Mouse (Mus musculus) embryonic facial prominence, embryonic 13.5 days (tissue): ENCODE data around the gene Gm9903. TPM values are rescaled to one million over a fixed set of nuclear protein-coding genes. Genes with fewer than 3 reads are reported as not detected.

Source experiments
- ATAC-seq: fragments of 200-750 bp; cut with Nextera tagmentation; 2 replicates; pipeline ENCODE4 v1.8.0; 2017; ENCODE audit warnings: low read depth; ENCODE audit not compliant: insufficient number of reproducible peaks, insufficient read depth, low FRiP score, low TSS enrichment
- H3K27ac ChIP-seq: fragments of 300-500 bp; sonication (generic); 2 replicates; pipeline ENCODE4 v1.5.1; 2015; ENCODE audit warnings: moderate library complexity, mild to moderate bottlenecking, inconsistent platforms
- H3K27me3 ChIP-seq: fragments of 300-500 bp; sonication (generic); 2 replicates; pipeline ENCODE4 v1.6.1; 2015; ENCODE audit warnings: mild to moderate bottlenecking, inconsistent platforms
- H3K36me3 ChIP-seq: fragments of 300-500 bp; sonication (generic); 2 replicates; pipeline ENCODE4 v1.6.1; 2015; ENCODE audit warnings: mild to moderate bottlenecking, inconsistent platforms
- H3K4me1 ChIP-seq: fragments of 300-500 bp; sonication (generic); 2 replicates; pipeline ENCODE4 v1.6.1; 2015; ENCODE audit warnings: inconsistent platforms
- H3K4me2 ChIP-seq: fragments of 300-500 bp; sonication (generic); 2 replicates; pipeline ENCODE4 v1.6.1; 2015; ENCODE audit warnings: moderate library complexity, mild to moderate bottlenecking, inconsistent platforms
- H3K4me3 ChIP-seq: fragments of 300-500 bp; sonication (generic); 2 replicates; pipeline ENCODE4 v1.5.1; 2015; ENCODE audit warnings: mild to moderate bottlenecking, inconsistent platforms
- H3K9ac ChIP-seq: fragments of 300-500 bp; sonication (generic); 2 replicates; pipeline ENCODE4 v1.6.1; 2015; ENCODE audit warnings: mild to moderate bottlenecking, inconsistent platforms
- H3K9me3 ChIP-seq: fragments of 300-500 bp; sonication (generic); 2 replicates; pipeline ENCODE4 v1.6.1; 2016; ENCODE audit warnings: inconsistent platforms
- WGBS: fragments of 180-500 bp; shearing (Covaris S2); methylation state at CpG from one replicate; pipeline ENCODE4 v1.1.7; 2015; ENCODE audit warnings: mixed read lengths; 5-methylcytosine and 5-hydroxymethylcytosine counted together
- polyA plus RNA-seq: library from polyadenylated mRNA; unstranded; fragments of >200 nt; fragmentation: Nextera tagmentation; extraction: Ambion mirVana; gene quantifications from 2 replicates; pipeline ENCODE4 v1.2.1, GENCODE M21; 2015

Gm9903 gene
- polyA plus RNA-seq, 1 experiment from 2014 or later = 0.38 TPM

DNA sequence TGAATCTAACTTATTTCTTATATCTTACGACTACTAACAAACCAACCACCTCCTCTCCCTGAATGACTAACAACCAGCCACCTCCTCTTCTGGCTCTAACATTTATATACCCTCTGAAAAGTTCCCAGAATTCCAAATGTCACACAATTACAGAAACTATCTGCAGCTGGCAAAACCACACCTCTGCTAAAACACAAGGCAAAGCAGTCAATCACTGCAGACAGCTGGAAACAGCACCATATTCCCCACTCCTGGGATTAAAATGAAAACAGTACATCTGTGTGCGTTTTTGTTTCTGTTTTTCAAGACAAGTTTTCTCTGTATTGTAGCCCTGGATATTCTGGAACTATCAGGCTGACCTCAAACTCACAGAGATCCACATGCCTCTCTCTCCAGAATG is 7.1 kb upstream of the Gm9903 start:
- no peaks in the 10 kb centered on the region for H3K27me3 ChIP-seq
- WGBS = 75% methylated on average over 2 of the region's 2 CpGs
- H3K4me2 ChIP-seq = no peak overlapping the region
- H3K9me3 ChIP-seq = no peaks in the 10 kb centered on the region
- H3K9ac ChIP-seq = no peak overlapping the region
- ATAC-seq = no peak
- peaks cover 5% of the 10 kb centered on the region; the same call in 1 of the 2 replicates for H3K36me3 ChIP-seq
- peaks cover 9% of the 10 kb centered on the region for H3K4me1 ChIP-seq
- no peak overlapping the region for H3K27ac ChIP-seq
- no peak overlapping the region for H3K4me3 ChIP-seq

DNA sequence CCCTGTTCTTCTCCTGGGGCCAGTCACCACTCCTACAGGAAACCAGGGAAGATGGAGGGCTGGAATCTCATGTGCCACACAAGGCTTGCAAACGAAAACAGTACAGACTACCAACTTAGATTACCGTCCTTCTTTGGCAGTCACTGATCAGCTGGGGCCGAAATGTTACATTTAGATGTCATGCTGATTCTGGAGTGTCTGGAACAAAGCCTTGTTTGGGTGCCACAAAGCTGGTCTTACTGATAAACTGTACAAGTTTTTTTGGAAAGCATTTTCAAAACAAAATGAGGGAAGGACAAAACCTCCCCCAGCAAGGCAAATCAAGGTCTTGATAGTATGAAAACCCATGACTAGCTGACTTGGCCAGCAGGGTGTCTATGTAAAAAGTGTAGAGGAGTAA is 6.0 kb upstream of the Gm9903 start:
- 65% methylated on average over 3 of the region's 3 CpGs for WGBS
- peaks cover 16% of the 10 kb centered on the region for H3K4me1 ChIP-seq
- H3K4me2 ChIP-seq = no peak overlapping the region
- H3K9me3 ChIP-seq = no peaks in the 10 kb centered on the region
- peaks cover 5% of the 10 kb centered on the region; the same call in 1 of the 2 replicates for H3K36me3 ChIP-seq
- no peak overlapping the region for H3K9ac ChIP-seq
- no peak overlapping the region for H3K4me3 ChIP-seq
- H3K27me3 ChIP-seq = no peaks in the 10 kb centered on the region
- no peak for ATAC-seq
- no peak overlapping the region for H3K27ac ChIP-seq

DNA sequence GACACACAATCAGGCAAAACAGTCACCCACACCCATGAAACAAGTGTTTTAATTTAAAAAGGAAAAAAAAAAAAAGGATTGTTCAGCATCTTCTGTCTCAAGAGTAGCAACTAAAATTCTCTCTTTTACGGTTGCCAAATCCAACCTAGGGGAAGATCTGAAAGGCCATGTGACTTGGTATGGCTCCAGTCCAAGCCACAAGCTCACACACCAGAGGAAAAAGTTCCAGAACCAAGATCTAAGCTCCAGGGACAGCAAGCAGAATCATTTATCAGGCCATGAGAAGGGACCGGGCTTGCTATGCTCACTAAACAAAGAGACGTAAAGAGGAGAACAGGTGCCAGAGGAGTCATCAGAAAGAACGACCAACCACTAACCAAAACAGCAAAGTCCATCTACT is 1.8 kb upstream of the Gm9903 start:
- Histone ChIP-seq H3K4me1 (peaks cover 23% of the 10 kb centered on the region), H3K36me3 (peaks cover 5% of the 10 kb centered on the region; the same call in 1 of the 2 replicates), H3K9me3 (no peaks in the 10 kb centered on the region), H3K4me2 (peak overlapping the region; percentile 81), H3K27ac (no peak overlapping the region), H3K27me3 (no peaks in the 10 kb centered on the region), H3K4me3 (peak overlapping the region; percentile 66), H3K9ac (peak overlapping the region; percentile 44)
- ATAC-seq = no peak
- WGBS = 39% methylated on average over 4 of the region's 4 CpGs

DNA sequence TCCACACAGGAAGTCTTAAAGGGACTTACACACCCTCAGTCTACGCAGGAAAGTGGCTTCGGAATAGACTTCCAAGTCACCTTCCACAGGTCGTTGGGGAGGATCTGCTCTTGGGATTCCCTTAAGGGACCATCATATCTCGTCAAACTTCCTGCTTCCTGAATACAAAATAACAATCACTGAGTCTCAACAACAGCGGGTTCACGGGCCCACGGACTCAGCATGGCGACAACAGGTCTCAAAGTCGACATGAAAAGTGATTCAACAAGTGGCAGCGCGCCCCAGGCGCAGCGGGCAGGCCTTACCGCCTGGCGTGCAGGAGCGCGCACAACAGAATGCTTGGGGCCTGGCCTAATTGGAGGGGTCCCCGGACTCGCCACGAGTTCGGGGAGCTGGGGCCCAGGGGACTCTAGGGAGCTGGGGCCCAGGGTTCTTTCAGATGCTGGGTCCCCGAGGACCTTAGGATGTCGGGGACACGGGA is 865 bp upstream of the Gm9903 start:
- peak overlapping the region; percentile 66 for H3K4me3 ChIP-seq
- H3K27ac ChIP-seq = peak overlapping the region; percentile 94
- H3K4me1 ChIP-seq = peaks cover 18% of the 10 kb centered on the region
- H3K9ac ChIP-seq = peak overlapping the region; percentile 88
- no peaks in the 10 kb centered on the region; the same call in 1 of the 2 replicates for H3K36me3 ChIP-seq
- no peaks in the 10 kb centered on the region for H3K9me3 ChIP-seq
- under 1% methylated on average over 24 of the region's 24 CpGs for WGBS
- H3K27me3 ChIP-seq = no peaks in the 10 kb centered on the region
- H3K4me2 ChIP-seq = peak overlapping the region; percentile 81
- ATAC-seq = no peak

DNA sequence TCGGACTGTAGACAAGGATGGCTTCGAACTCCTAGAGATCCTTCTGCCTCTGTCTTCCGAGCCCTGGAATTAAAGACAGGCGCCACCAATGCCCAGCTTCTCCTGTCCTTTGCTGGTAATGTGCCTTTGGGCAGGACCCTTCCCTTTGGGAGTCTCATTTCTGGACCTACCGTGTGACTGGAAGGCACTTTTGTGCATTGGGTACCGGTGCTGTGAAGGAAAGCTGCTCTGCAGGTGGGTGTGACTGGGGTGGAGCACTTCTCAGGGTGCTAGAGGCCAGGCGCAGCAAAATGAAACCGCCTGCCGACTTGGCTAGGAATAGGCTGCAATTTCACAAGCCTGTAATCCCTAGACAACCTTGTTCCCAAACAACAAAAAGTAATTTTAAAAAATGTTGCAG is 336 bp downstream of the Gm9903 start:
- peak overlapping the region; percentile 65 for H3K9ac ChIP-seq
- peak overlapping the region; percentile 67 for H3K4me2 ChIP-seq
- WGBS = 6% methylated on average over 9 of the region's 9 CpGs
- H3K27me3 ChIP-seq = no peaks in the 10 kb centered on the region
- peak overlapping the region; percentile 66 for H3K4me3 ChIP-seq
- H3K9me3 ChIP-seq = no peaks in the 10 kb centered on the region
- H3K27ac ChIP-seq = peak overlapping the region; percentile 61
- H3K4me1 ChIP-seq = peaks cover 18% of the 10 kb centered on the region
- ATAC-seq = 0 out of 2 replicates have a peak, but pooled peaks have one; percentile 2
- peaks cover 7% of the 10 kb centered on the region; the same call in 1 of the 2 replicates for H3K36me3 ChIP-seq

DNA sequence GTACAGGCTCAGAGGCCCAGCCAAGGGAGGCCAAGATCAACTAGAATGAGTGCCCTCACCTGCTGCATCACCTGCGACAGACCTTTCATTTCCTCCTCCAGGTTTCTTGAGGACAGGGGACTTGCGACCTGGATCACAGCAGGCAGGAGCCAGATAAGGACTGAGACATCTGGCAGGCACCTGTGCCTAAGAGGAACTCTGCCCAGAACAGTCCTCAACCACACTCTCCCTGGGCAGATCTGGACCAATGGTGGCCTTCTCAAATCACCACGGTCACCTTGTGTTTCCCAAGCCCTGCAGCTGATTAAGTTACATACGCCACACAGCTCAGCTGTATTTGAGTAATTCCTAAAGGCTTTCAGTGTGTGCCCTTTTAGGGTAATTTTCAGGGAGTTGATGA is 890 bp downstream of the Gm9903 start:
- peak overlapping the region; percentile 65 for H3K9ac ChIP-seq
- no peak for ATAC-seq
- H3K27me3 ChIP-seq = no peaks in the 10 kb centered on the region
- H3K27ac ChIP-seq = peak overlapping the region; percentile 61; the same call in 1 of the 2 replicates
- peak overlapping the region; percentile 67 for H3K4me2 ChIP-seq
- H3K9me3 ChIP-seq = no peaks in the 10 kb centered on the region
- H3K36me3 ChIP-seq = peaks cover 9% of the 10 kb centered on the region; the same call in 1 of the 2 replicates
- 53% methylated on average over 4 of the region's 4 CpGs for WGBS
- H3K4me1 ChIP-seq = peaks cover 18% of the 10 kb centered on the region
- peak overlapping the region; percentile 66 for H3K4me3 ChIP-seq

DNA sequence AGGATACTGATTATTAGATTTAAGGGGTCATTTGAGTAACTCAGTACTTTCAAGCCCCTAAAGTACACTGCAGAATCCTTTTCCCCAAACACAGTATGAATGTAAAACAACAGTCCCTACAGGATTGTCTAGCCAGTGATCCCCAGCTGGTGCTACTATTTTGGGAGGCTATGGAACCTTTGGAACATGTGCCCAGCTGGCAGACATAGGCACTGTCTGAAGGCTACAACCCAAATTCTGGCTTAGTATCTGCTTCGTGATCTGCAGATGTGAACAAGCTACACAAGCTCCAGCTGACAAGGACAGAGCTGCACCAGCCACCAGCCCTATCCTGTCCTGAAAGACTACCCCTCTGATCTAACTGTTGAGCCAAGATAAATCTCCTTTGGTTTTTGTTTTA is 2.8 kb downstream of the Gm9903 start:
- Histone ChIP-seq H3K27ac (no peak overlapping the region), H3K9me3 (no peaks in the 10 kb centered on the region), H3K4me3 (no peak overlapping the region), H3K9ac (no peak overlapping the region), H3K4me1 (peaks cover 16% of the 10 kb centered on the region), H3K27me3 (no peaks in the 10 kb centered on the region), H3K4me2 (no peak overlapping the region), H3K36me3 (peaks cover 22% of the 10 kb centered on the region)
- ATAC-seq = no peak
- WGBS = 88% methylated on average over 1 of the region's 1 CpGs

DNA sequence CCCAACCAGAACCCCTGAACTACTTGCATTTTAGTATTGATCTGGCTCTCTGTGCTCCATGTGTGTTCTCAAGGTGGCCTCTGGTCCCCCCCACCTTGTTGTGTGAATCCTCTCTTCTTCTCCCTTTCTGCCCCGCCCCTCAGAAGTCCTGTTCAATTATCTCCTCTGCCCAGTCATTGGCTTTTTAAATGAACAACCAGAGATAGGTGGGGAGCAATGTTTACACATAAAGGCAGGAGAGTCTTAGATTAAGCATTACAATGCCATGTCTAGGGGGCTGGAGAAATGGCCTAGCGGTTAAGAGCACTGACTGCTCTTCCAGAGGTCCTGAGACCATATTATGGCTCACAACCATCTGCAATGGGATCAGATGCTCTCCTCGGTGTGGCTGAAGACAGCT is 5.6 kb downstream of the Gm9903 start:
- no peak for ATAC-seq
- no peak overlapping the region for H3K9ac ChIP-seq
- no peak overlapping the region for H3K27ac ChIP-seq
- H3K36me3 ChIP-seq = peaks cover 45% of the 10 kb centered on the region
- no peaks in the 10 kb centered on the region for H3K27me3 ChIP-seq
- peaks cover 4% of the 10 kb centered on the region for H3K4me1 ChIP-seq
- no peaks in the 10 kb centered on the region for H3K9me3 ChIP-seq
- H3K4me2 ChIP-seq = no peak overlapping the region
- 90% methylated on average over 3 of the region's 3 CpGs for WGBS
- H3K4me3 ChIP-seq = no peak overlapping the region

DNA sequence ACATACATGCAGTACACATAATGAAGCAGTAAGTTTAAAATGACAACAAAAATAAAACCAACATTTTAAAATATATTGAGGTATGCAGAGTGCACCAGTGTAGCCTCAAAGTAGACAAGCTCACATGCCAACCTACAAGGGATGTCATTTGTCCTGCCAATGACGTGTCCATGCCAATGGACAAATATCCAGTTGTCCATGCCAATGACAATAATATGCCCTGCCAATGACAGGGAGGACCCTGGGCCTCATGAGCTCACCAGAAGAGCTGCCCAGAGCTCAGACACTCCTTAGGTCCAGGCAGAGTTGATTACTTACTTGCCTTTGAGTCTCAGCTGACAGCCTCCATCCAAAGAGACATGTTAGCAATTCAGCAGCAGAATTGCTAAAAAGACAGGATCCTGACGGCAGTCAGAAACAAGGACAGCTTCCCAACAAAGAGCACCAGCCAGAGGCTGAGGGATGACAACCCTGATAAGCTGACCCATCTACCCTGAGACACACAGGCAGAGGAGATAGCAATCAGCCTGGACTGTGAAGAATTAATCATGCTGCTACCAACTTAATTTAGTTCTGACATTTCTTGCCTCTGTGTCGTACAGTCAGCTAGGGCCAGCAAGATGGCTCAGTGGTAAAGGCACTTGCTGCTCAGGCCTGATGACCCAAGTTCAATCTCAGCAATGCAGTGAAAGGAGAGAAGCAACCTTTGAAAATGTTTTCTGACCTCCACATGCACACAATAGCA is 8.1 kb downstream of the Gm9903 start:
- H3K27ac ChIP-seq = no peak overlapping the region
- H3K4me1 ChIP-seq = no peaks in the 10 kb centered on the region
- H3K9me3 ChIP-seq = no peaks in the 10 kb centered on the region
- no peak overlapping the region for H3K9ac ChIP-seq
- no peak overlapping the region for H3K4me3 ChIP-seq
- H3K36me3 ChIP-seq = peaks cover 66% of the 10 kb centered on the region
- no peak overlapping the region for H3K4me2 ChIP-seq
- 79% methylated on average over 3 of the region's 3 CpGs for WGBS
- ATAC-seq = no peak
- no peaks in the 10 kb centered on the region for H3K27me3 ChIP-seq

DNA sequence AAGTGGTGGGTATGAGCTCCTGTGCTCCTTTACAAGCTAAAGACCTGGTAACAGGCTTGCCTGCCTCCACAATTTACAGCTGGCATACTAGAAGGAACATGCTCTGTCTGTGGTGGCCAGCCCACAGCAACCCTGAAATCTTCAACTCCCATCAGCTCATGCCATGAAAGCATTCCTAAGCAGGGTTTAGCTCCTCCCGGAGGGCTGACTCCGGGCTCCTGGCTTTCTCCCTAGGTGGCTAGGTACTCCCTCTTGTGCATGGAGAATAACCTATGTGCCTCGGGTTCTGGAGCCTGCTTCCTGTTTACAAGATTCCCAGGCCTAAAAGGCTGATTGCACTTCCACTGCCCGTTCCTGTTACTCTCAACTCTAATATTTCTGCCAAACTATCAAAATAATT is 9.1 kb downstream of the Gm9903 start:
- H3K27me3 ChIP-seq = no peaks in the 10 kb centered on the region
- H3K9ac ChIP-seq = peak overlapping the region; percentile 49; the same call in 1 of the 2 replicates
- H3K4me2 ChIP-seq = no peak overlapping the region
- no peak overlapping the region for H3K27ac ChIP-seq
- H3K36me3 ChIP-seq = peaks cover 77% of the 10 kb centered on the region
- H3K4me3 ChIP-seq = no peak overlapping the region
- ATAC-seq = no peak
- no peaks in the 10 kb centered on the region for H3K9me3 ChIP-seq
- WGBS = 64% methylated on average over 4 of the region's 4 CpGs
- no peaks in the 10 kb centered on the region for H3K4me1 ChIP-seq

DNA sequence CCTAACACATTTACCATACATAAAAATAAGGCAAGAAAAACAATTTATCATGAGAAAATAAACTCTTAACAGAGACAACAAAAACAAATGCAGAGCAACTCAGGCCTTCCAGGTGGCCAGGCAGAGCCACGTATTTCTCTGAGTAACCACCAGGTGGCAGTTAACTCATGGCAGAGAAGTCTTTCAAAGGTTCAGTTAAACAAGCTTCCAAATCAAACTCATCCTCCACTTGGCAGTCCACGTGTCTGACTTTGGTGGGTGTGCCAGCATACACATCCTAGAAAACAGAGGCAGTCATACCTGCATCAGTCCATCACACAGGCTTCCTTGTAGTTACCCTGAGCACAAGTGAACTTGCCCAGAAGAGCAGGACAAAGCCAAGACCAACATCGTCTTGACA is 10.9 kb downstream of the Gm9903 start:
- Histone ChIP-seq H3K36me3 (peaks cover 82% of the 10 kb centered on the region), H3K27ac (no peak overlapping the region), H3K4me3 (no peak overlapping the region), H3K27me3 (no peaks in the 10 kb centered on the region), H3K4me2 (no peak overlapping the region), H3K4me1 (no peaks in the 10 kb centered on the region), H3K9me3 (no peaks in the 10 kb centered on the region), H3K9ac (no peak overlapping the region)
- 36% methylated on average over 3 of the region's 3 CpGs for WGBS
- ATAC-seq = no peak

DNA sequence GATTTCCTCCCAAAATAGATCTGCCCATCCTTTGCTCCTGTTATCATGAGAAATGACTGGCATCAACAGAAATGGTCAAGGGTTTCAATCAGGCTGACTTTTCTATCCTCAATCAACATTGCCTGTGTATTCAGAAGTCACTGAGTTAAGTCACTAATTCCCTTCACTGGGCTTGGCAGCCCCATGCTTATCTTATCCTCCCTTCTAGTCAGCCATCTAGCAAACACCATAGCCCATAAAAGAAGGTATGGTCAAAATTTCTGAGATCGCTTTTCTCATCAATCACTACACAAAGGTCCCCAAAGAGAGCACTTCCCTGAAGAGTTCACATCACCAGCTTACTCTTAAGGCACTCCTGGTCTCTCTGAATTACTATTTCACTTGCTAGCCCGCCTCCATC is 21.3 kb downstream of the Gm9903 start:
- peaks cover 57% of the 10 kb centered on the region for H3K36me3 ChIP-seq
- peak overlapping the region; percentile 82 for H3K9ac ChIP-seq
- no peaks in the 10 kb centered on the region for H3K9me3 ChIP-seq
- H3K4me3 ChIP-seq = peak overlapping the region; percentile 75
- no peak for ATAC-seq
- H3K4me2 ChIP-seq = peak overlapping the region; percentile 77
- peaks cover 16% of the 10 kb centered on the region for H3K4me1 ChIP-seq
- H3K27ac ChIP-seq = no peak overlapping the region
- 11% methylated on average over 2 of the region's 2 CpGs for WGBS
- H3K27me3 ChIP-seq = no peaks in the 10 kb centered on the region
